Mouse (Mus musculus): ENCODE results near the gene Fance.
"Not testable (repeated sequence)": the region's sequence is repeated elsewhere in the genome, so short reads cannot be mapped to it uniquely, and the experiment has no call there.

Fance gene

DNA sequence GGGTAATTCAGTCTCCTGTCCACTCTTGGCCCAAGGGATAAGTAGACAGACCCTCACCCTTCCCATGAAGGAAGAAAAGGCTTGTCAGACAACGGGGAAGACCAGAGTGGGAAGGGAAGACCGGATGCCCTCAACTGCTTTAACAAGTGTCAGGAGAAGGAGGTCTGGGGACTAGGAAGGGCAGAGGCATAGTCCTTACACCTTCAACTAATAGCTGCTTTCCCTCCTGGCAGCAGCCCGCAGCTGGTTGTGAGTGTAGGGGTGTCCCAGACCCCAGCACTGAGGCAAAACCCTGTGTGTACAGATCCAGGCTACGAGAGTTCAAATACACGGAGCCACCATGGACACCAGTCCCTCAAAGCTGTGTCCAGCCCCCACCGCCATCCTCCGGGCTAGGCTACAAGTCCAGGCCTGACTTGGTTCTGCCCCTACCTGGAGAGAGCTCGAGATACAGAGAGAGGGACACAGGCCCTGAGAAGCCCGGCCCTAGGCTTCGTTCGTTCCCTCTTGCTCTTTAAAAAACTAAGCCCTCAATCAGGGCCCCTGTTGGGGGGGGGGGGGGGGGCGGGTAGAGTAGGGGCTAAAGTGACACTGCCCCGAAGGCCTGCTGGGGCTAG is 36.1 kb downstream of the Fance start:
- DNase-seq (ENCODE audit: low read depth, low spot score), result no peak

DNA sequence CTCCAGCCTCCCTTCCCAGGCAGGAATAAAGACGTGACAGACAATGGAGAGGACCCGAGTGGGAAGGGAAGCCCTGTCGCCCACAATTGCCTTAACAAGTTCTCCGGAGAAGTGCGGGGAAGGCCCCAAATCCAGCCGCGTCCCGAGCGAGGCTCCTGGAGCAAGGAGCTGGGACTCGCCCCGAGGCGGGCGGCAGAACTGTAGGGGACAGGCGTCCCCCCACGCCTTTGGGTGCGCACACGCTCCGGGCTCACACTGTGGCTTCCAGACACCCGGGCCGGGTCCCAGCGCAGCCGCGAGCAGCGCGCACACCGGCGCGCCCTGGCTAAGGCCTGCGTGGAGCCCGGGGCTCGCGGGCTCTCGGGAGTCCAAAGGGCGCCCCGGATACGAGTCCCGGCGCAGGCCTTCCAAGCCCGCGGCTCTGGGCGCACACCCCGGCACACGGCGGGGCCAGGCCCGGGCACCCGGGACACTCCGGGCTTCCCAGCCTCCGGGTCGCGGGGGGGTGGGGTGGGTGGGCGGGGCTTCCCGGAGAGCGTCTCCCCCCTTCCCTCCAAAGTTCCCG is 36.7 kb downstream of the Fance start:
- no peak for DNase-seq (ENCODE audit: low read depth, low spot score)

DNA sequence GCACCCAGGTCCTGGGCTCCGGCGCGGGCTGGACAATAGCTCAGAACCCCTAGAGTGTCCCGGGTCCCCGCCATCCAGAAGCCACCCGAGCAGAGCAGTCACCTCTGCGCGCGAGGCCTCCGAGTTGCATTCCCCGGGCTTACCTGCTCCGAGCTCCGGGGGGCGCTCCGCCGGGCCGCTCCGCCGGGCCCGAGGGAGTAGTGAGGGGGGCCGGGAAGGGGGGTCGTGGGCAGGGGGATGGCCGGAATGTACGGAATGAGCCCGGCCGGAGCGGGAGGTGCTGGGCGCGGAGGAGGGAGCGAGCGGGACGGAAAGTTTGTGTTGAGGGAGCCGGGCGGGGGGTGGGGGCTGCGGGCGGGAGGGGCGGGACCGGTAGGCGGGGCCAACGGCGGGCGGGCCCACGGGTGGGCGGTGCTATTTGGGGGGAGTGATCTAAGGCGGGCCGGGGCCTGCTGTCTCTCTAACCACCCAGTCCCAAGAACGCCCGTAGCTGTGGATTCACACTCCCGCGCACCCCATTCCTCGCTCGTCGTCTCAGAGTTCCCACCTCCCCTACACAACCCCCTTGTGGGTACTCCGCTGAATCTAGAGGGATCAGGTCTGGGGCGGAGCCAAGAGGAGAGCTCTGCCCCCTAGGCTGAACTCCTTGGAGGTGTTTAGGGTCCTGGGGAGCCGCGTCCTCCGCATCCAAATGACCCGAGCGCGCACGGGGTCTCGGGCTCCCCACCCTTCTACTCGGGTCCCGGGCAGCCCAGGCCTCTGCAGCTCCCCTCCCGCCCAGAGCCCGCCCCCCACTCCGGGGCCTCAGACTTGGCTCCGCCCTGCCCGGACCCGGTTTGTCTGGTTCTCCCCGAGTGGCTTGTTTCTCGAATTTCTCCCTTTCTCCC is 37.4 kb downstream of the Fance start, which contains the start of gene Tead3:
Gene Tead3, minus strand, starts transcription at position 352 of the 887 bp plus-strand sequence.
- no peak for DNase-seq (ENCODE audit: low read depth, low spot score)

DNA sequence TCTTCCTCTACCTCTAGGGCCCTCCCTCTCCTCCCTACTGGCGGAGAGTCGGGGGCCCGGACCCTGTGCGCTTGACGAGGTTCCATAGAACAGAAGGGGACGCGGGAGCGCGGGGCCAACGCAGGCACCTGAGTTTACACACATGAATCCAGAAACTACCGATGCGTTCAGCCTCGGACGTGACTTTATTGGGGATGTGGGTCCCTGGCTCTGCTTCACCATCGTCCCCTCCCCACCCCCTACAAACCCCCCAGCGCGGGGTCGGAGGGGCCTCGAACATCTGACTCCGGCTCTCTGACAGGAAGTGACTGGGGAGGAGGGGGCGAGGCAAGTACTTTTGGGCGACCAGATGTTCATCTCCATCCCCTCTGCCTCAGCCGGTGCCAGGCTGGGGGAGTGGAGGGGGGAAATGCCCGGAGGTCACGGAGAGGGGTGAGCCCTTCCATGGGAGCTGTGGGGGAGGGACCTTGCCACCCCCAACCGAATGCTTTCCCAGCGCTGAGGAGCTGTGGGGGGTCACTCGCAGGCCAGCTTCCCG is 38.1 kb downstream of the Fance start:
- DNase-seq (ENCODE audit: low read depth, low spot score), result no peak

DNA sequence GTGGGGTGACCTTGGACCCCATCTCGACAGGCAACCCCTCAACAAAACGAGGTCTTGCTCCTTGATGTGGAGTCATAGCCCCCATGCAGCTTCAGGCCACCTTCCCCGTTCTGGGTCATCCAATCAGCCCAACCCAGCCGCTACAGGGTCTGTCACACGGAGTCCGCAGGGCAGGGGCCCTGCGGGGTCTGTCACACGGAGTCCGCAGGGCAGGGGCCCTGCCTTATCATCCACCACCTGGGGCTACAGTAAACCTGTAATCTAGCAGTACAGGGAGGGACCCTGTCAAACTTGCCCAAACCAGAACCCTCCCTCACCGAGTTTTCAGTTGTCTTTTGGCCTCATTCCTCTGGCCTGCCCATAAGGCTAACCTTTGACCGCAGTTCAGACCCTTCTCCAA is 38.7 kb downstream of the Fance start:
- DNase-seq (ENCODE audit: low read depth, low spot score), result no peak

DNA sequence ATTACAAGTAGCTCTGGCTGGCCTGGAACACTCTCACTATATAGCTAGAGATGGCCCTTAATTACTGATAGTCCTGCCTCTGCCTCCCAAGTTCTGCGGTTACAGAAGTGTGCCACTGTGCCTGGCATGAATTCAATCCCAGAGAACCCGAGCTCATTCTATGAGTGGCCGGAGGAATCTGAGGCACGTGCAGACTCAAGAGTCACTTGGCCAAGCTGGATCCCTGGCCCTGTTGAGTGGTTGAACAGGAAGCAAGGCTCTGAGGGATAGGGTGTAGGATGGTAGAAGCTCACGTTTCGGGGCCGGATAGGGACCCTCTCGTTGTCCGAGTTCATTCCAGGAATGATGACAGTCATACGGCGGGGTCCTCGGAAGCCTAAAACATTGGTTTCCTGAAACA is 42.6 kb downstream of the Fance start:
- no peak for DNase-seq (ENCODE audit: low read depth, low spot score)

DNA sequence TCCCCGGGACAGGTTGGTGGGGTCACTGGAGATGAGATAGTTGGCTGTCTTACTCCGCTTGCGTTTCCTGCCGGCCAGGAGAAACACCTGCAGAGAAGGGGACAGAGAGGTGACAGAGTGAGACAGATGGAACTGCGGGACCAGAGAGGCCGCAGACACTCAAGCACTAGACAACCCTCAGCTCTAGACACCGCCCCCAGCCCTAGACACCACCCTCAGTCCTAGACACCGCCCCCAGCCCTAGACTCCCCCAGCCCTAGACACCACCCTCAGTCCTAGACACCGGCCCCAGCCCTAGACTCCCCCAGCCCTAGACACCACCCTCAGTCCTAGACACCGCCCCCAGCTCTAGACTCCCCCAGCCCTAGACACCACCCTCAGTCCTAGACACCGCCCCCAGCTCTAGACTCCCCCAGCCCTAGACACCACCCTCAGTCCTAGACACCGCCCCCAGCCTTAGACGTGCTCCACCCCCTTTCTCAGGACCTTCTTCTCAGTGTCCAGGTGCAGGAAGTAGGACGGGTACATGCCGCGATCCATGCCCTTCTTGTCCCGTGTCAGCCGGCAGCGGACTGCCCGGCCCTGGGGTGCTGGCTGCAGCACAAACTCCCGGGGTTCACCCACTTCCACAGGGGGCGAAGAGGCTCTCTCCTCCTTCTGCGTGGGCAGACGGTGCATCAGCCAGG is 45.4 kb downstream of the Fance start:
- DNase-seq (ENCODE audit: low read depth, low spot score), result not testable (repeated sequence)

DNA sequence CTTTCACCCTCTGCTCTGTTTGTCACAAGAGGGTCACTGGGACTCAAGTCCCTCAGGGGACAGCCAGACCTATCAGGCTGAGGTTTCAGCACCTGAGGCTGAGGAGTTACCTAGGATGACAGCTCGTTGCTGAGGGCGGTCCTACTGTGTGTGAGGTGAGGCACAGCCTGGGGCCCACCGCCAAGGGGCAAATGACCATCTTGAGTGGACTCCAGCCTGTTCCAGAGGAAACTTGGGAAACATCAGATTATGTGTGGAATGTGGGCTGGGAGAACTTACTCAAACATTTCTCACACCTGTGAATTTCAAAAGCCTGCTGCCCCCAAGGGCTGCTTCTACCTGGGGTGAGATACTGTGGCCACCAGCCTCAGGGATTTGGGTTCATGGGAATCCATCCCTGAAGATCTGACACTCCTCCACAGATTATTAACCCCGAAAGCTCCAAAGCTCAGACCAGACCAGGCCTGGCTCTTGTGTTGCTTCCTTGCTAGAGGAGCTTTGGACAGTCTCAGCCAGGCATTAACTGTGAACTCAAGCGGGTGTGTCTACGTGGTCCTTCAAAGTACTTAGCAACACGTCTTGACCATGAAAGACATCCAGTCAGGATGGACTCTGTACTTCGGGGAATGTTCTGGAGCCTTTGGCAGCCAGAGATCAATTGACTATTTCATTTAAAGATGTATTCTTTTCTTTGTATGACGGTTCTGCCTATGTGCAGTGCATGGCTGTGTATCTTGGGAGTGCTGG is 47.4 kb downstream of the Fance start:
- DNase-seq (ENCODE audit: low read depth, low spot score), result no peak

DNA sequence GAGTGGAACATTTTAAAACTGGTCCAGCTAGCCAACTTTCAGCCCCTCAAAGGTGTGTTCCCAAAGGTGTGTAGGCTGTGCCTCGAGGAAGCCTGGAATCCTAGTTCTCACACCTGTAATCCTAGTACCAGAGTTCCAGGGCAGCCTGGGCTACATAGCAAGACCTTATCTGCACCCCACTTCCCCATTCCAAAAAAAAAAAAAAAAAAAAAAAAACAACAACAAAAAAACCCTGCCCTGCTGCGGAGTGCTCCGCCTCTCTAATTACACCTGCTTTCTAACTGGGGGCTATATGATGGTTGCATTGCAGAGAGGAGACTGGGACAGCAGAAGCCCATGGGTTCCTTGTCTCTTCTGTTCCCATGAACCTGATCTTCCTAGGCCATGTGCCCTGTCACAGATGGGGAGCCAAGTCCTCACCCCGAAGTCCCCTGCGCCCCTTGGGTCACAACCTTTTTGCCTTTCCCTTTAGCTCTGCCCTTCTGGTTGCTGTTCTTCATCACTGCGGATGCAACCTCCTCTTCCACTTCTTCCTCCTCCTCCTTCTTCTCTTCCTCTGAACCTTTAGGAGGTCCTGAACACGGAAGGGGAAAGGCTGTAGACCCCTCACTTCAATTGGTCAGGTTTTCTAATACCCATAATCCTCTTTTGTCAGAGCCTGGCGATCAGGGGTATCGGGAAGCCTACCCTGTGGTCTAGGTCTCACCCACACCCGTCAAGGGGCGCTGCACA is 48.8 kb downstream of the Fance start:
- no peak for DNase-seq (ENCODE audit: low read depth, low spot score)

DNA sequence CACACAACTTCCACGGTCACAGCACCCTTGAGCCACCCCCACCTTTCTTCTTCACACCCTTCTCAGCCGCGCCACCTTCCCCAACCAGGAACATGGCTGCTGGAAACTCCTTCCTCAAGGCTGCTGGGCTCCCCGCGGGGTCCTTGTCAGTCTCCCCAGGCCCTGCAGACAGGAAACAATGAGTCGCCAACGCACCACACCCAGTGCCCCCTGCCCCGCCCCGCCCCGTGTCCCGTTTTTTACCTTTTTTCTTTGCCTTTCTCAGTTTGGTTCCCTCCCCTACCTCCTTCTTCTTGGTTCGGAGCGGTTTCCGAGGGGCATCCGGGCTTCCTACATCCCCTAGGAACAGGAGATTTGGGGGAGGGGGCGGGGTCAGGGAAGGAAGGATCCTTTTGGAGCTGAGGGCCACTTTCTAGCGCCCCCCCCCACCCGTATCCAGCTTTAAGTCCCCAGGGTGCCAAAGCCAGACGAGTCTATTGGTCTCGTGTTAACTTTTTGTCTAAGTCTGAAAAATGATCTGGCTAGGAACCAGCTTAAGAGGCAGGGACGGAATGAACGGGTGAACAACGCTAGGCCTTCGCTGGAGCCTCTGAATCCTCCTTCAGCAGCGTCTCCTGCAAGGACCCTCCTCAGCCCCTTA is 49.5 kb downstream of the Fance start:
- DNase-seq (ENCODE audit: low read depth, low spot score), result no peak

DNA sequence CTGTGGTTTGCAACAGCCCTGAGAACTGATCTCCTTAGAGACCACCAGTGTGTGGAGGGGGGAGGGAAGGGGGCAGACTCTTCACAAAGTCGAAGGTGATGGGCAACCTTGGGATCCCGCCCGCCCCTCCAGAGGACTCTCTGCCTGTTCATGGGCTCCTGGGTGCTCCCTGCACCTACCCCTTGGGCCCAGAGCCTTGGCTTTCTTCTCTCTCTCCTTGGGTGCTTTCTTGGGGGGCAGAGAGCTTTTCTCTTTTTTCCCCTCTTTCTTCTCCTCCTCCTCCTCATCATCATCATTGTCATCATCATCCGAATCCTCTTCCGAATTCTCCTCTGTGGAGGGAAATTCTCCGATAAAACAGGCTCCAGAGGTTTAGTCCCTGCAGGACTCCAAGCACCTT is 50.2 kb downstream of the Fance start:
- DNase-seq (ENCODE audit: low read depth, low spot score), result no peak

DNA sequence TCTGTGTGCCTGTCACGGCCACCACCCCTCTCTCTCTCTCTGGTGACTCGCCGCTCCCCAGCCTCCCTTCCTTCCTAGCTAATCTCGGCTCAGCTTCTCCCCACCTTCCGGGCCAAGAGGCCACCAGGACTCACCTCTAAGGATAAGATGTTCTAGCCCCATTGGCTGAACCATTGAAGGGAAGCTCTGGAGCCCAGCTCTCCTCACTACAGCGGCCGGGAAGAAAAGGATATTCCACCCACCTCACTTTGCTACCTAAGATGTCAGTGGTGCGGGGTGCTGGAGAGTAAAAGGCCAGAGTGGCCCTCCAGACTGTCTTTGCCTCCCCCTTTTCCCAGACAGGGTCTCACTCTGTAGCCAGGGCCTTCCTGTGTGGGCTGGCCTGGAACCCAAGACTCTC is 51.8 kb downstream of the Fance start, which contains the start of gene Tulp1:
Gene Tulp1, minus strand, starts transcription at position 101 of the 400 bp plus-strand sequence.
- no peak for DNase-seq (ENCODE audit: low read depth, low spot score)

DNA sequence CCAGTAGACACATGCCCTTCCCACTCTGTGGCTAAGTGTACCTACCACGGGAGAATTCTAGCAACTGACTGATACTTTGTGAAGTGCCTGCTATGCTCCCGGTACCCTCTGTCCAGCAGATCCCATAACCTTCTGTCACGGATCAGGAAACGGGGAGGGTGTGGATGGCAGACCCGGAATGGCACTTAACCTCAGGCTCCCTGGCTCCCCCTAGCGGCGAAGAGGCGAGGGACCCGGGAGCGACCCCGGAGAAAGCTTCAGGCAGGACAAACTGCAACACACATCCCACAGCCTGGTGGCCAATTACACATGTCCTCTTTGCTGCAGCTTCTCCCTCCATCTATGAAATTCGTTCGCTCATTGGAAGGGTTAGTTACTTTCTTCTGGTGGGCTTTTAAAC is 55.1 kb downstream of the Fance start:
- DNase-seq (ENCODE audit: low read depth, low spot score), result no peak

DNA sequence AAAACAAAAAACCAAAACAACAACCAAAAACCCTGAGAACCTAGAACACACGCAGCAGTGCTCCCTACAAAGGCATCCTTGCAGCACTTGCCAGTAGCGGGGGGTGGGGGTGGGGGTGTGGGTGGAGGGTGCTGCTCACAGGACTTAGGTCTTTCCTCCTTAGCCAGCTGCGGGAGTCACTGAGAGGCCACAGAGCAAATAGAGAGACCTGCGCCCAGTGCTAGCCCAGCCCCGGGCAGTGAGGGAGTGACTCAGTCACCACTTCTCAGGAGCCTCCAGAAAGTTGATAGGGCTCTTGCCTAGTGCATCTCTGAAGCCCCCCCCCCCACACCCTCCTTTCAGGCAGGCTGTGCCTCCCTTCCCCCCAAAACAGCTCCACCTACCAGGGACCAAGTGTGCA is 55.7 kb downstream of the Fance start:
- DNase-seq (ENCODE audit: low read depth, low spot score), result no peak

DNA sequence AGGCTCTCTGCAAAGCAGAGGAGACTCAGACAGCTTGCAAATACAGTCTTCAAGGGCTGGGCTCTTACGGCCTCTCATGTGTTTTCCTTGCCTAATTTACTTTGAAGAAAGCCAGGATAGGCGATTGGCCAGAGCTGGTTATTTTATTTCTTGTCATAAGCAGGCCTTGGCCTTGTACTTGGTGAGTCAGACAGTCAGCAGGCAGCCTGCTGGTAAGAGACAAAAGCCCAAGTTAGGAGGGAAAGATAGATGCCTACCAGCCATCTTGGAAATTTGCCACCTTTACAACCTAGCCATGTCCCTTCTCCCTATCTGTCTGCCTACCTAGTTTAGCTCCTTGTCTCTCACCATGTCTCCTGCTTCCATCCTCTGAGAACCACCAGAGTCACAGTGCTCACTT is 58.0 kb downstream of the Fance start:
- DNase-seq (ENCODE audit: low read depth, low spot score), result no peak

DNA sequence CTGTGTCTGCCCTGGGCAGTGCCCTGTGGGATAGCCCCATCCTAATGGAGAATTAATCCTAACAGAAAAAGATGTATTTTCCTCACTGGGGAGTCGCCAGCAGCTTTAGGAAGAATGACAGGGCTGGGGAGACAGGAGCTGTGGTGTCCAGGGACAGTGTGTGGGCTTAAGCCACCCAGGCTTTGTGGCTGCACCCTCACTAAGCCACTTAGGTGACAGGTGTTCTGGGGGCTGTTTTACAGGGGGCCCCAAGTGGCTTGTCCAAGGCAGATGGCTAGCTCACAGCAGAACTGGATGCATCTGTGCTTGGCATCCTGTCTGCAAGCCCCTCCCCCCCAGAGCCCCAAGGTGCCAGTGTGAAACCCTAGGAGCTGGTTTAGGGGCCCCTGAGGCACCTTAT is 58.6 kb downstream of the Fance start:
- DNase-seq (ENCODE audit: low read depth, low spot score), result no peak

DNA sequence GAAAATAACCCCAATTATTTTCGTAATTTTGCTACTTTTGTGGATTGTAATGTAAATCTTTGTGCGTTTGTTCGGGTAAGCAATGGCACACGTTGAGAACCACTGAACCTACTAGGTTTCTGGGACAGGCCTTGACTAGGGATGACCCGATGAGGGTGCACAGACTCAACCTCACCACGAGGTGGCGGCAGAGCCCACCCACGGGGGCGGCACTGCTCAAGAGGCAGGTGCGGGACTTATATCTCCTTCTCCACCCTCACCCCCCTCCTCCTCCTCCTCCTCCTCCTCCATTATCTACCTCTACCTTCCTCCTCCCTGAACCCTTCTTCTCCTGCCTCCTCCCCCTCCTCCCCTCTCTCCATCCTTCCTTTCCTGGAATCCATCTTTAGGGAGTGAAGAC is 60.5 kb downstream of the Fance start:
- no peak for DNase-seq (ENCODE audit: low read depth, low spot score)

DNA sequence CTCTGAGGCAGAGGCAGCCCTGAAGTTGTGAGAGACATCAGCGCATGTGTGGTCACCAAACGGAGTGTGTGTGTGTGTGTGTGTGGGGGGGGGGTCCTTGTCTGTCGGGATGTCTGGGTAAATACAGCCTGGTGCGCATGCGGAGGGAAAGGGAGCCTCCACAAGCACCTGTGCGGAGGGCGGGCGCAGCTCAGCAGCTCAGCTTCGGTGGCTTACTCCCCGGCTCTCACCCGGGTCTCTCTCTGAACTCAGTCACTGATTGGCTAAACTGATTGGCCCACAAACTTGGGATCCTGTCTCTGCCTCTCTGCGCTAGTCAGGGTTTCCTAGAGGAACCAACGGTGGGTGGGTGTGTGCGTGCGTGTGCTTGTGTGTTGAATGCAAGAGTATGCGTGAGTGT is 61.2 kb downstream of the Fance start:
- DNase-seq (ENCODE audit: low read depth, low spot score), result no peak

DNA sequence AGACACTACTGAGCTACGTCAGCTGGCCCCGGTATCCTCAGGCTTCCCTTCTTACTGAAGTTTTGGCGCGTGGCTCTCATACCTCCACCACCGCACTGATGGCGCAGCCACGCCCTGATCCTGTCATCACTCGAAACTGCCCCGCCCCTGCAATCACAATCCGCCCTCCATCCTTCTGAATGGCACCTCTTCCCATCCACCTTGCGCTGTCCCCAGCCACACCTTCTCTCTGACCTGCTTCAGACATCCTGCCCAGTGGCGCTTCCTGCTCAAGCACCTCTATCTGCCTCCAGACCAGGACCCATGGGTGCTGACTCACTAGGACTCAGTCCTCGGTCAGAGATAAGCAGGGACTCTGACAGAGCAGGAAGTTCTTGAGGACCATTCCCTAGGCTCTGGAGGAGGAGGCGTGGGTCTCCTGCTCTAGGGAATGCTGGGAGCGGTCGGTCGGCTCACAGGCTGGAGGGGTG is 62.3 kb downstream of the Fance start:
- DNase-seq (ENCODE audit: low read depth, low spot score), result no peak
